Mouse (Mus musculus) E14TG2a.4 (cell line): Measurements from ENCODE around the gene Elfn1.

Experiments
- CTCF ChIP-seq: conservative IDR thresholded peaks from 2 replicates; pipeline ENCODE4 v1.5.1; 2014; ENCODE audit warnings: low read length
- POU5F1 ChIP-seq: IDR thresholded peaks from 2 replicates; pipeline ENCODE4 v1.6.1; 2014; ENCODE audit warnings: low read length, borderline replicate concordance

DNA sequence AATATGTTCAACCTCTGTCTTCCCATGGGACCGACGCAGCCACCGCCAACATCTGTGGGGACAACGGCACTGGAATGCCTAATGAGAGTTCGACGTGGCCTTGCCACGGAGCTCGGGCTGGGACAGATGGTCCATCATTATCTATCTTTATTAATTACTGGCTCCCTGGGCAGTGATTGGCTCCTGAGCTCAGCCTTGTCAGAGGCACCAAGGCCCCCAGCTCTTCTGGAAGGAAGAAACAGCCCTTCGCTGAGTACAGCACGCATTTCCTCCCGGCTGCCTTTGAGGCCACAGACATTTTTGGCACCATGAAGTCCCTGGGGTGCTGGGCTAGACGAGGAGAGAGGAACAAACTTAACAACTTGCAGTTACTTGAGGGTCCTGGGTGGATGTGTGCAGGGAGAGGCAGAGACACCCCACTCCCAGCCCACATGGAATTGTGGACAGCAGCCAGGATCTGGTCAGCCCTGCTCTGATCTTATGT, 13.7 kb upstream of the Elfn1 start:
- TF ChIP-seq CTCF (no peak), POU5F1 (no peak)
